Mouse (Mus musculus) limb, embryonic 12.5 days (tissue): Measurements from ENCODE around the gene Grm2. TPM values are rescaled to one million over a fixed set of nuclear protein-coding genes. Genes with fewer than 3 reads are reported as not detected.
"Not testable (repeated sequence)": the region's sequence is repeated elsewhere in the genome, so short reads cannot be mapped to it uniquely, and the experiment has no call there.

Source experiments
- ATAC-seq: fragments of 200-750 bp; cut with Nextera tagmentation; 2 replicates; pipeline ENCODE4 v1.8.0; 2017; ENCODE audit warnings: low read depth, moderate TSS enrichment; ENCODE audit not compliant: insufficient number of reproducible peaks, insufficient read depth, low FRiP score, low TSS enrichment
- H3K27ac ChIP-seq: fragments of 300-500 bp; sonication (generic); 2 replicates; pipeline ENCODE4 v1.5.1; 2016; ENCODE audit warnings: mild to moderate bottlenecking, moderate library complexity
- H3K27me3 ChIP-seq: fragments of 300-500 bp; sonication (generic); 2 replicates; pipeline ENCODE4 v1.6.1; 2016; ENCODE audit warnings: mild to moderate bottlenecking, moderate library complexity
- H3K36me3 ChIP-seq: fragments of 300-500 bp; sonication (generic); 2 replicates; pipeline ENCODE4 v1.6.1; 2016; ENCODE audit warnings: mild to moderate bottlenecking, moderate library complexity
- H3K4me1 ChIP-seq: fragments of 300-500 bp; sonication (generic); replicated peaks from 2 replicates; pipeline ENCODE4 v1.6.1; 2016
- H3K4me2 ChIP-seq: fragments of 300-500 bp; sonication (generic); 2 replicates; pipeline ENCODE4 v1.6.1; 2016; ENCODE audit warnings: mild to moderate bottlenecking, moderate library complexity
- H3K4me3 ChIP-seq: fragments of 300-500 bp; sonication (generic); replicated peaks from 2 replicates; pipeline ENCODE4 v1.5.1; 2016; ENCODE audit warnings: mild to moderate bottlenecking
- H3K9ac ChIP-seq: fragments of 300-500 bp; sonication (generic); replicated peaks from 2 replicates; pipeline ENCODE4 v1.6.1; 2016; ENCODE audit warnings: mild to moderate bottlenecking, moderate library complexity
- H3K9me3 ChIP-seq: fragments of 300-500 bp; sonication (generic); 2 replicates; pipeline ENCODE4 v1.6.1; 2016; ENCODE audit warnings: mild to moderate bottlenecking, moderate library complexity
- WGBS: fragments of 180-500 bp; shearing (Covaris S2); methylation state at CpG from one replicate; pipeline ENCODE4 v1.1.7; 2016; 5-methylcytosine and 5-hydroxymethylcytosine counted together
- polyA plus RNA-seq: library from polyadenylated mRNA; unstranded; fragments of >200 nt; fragmentation: Nextera tagmentation; extraction: Ambion mirVana; gene quantifications from 2 replicates; pipeline ENCODE4 v1.2.1, GENCODE M21; 2016

The Grm2 gene
- polyA plus RNA-seq, 1 experiment from 2014 or later: not detected

DNA sequence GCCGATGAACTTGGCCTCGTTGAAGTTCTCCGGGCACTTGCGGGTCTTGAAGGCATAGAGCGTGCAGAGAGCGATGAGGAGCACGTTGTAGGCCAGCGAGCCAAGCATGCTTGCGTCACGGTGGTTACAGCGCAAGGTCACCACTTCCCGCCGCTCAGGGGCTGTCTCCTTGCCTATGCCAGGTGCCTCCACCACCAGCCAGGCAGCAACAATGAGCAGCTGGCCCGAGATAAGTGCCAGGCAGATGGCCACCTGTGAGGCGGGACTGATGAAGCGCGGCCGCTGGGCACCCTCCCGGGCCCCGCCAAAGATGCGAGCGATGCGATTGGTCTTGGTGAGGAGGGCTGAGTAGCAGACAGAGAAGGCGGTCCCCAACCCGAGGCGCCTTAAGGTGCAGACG is 8.7 kb downstream of the Grm2 start:
- Histone ChIP-seq H3K4me1 (no peaks in the 10 kb centered on the region), H3K27me3 (peaks cover 25% of the 10 kb centered on the region), H3K36me3 (no peaks in the 10 kb centered on the region), H3K9ac (no peak overlapping the region), H3K4me3 (no peak overlapping the region), H3K27ac (no peak overlapping the region), H3K4me2 (no peak overlapping the region), H3K9me3 (no peaks in the 10 kb centered on the region)
- no peak for ATAC-seq
- 67% methylated on average over 27 of the region's 27 CpGs for WGBS

DNA sequence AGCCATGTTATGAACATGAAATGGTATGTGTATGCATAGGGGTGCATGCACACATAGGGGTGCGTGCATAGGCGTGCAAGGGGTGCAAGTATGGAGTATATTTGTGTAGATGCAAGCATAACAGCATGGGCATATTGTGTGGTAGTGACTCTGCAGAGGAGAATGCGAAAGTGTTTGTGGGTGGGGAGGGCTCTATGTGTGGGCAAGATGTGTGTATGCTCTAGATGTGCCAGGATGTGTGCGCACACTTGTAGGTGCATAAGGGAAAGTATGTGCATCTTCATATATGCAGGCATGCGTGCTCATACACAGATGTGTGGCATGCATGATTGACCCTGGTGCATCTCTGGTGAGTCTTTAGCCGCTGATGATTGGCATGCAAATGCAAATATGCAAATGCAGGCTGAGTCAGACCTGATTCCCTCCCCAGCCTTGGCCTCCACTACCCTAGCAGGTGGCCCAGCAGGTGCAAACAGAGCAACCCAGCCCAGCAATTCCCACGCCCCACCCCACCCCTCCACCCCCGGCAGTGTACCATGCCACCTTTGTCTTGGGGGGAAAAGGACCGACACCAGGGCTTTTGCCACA is 10.1 kb downstream of the Grm2 start:
- H3K36me3 ChIP-seq: no peaks in the 10 kb centered on the region
- 82% methylated on average over 9 of the region's 9 CpGs for WGBS

GRCm38 (mm10) chr9:106643787-106644186 is 12.1 kb downstream of the Grm2 start:
- WGBS: 64% methylated on average over 6 of the region's 6 CpGs

More for the DNA sequence above, 10.1 kb downstream of the Grm2 start:
- no peak overlapping the region for H3K27ac ChIP-seq
- H3K4me1 ChIP-seq: no peaks in the 10 kb centered on the region
- H3K9ac ChIP-seq: no peak overlapping the region
- ATAC-seq: no peak
- H3K4me2 ChIP-seq: no peak overlapping the region
- H3K27me3 ChIP-seq: peaks cover 19% of the 10 kb centered on the region
- H3K9me3 ChIP-seq: no peaks in the 10 kb centered on the region
- H3K4me3 ChIP-seq: no peak overlapping the region

DNA sequence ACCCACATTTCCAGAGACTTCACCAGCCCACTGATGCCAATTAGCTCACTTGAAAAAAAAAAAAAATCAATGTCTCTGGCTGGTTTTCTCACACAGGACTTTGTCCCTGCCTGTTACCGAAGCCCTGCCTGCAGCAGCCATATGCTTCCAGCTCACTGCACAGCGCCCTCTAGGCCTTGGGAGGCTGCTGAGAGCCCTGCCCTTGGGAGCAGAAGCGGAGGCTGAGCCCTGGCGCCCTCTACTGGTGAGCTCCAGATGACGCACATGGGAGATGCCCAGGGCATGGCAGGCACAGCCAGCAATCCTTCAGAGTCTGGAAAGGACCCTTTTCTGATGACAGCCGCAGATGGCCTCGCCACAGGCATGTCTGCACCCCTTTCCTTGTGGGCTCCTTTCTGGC is 12.8 kb downstream of the Grm2 start:
- Histone ChIP-seq H3K4me3 (no peak overlapping the region), H3K36me3 (no peaks in the 10 kb centered on the region), H3K9ac (no peak overlapping the region), H3K4me2 (no peak overlapping the region), H3K4me1 (no peaks in the 10 kb centered on the region), H3K9me3 (no peaks in the 10 kb centered on the region), H3K27me3 (peaks cover 19% of the 10 kb centered on the region), H3K27ac (no peak overlapping the region)
- ATAC-seq: no peak
- 29% methylated on average over 7 of the region's 7 CpGs for WGBS

More at GRCm38 (mm10) chr9:106643787-106644186, 12.1 kb downstream of the Grm2 start:
- Histone ChIP-seq H3K4me1 (no peaks in the 10 kb centered on the region), H3K9me3 (no peaks in the 10 kb centered on the region), H3K27ac (no peak overlapping the region), H3K9ac (no peak overlapping the region), H3K4me2 (no peak overlapping the region), H3K27me3 (peaks cover 19% of the 10 kb centered on the region), H3K36me3 (no peaks in the 10 kb centered on the region), H3K4me3 (no peak overlapping the region)
- no peak for ATAC-seq

- WGBS: 66% methylated on average over 5 of the region's 5 CpGs
- peaks cover 6% of the 10 kb centered on the region; the same call in 1 of the 2 replicates for H3K27me3 ChIP-seq
- H3K36me3 ChIP-seq: no peaks in the 10 kb centered on the region
- no peak overlapping the region for H3K27ac ChIP-seq
- ATAC-seq: no peak
- no peaks in the 10 kb centered on the region for H3K9me3 ChIP-seq
- H3K4me1 ChIP-seq: no peaks in the 10 kb centered on the region
- H3K4me2 ChIP-seq: no peak overlapping the region
- H3K4me3 ChIP-seq: no peak overlapping the region
- no peak overlapping the region for H3K9ac ChIP-seq
Observed at GRCm38 (mm10) chr9:106641346-106641745, 14.5 kb downstream of the Grm2 start.

- H3K36me3 ChIP-seq: no peaks in the 10 kb centered on the region
- no peaks in the 10 kb centered on the region for H3K9me3 ChIP-seq
- no peak overlapping the region for H3K9ac ChIP-seq
- no peaks in the 10 kb centered on the region for H3K27me3 ChIP-seq
- WGBS: 93% methylated on average over 8 of the region's 8 CpGs
- no peak for ATAC-seq
- no peak overlapping the region for H3K4me2 ChIP-seq
- H3K27ac ChIP-seq: no peak overlapping the region
- H3K4me1 ChIP-seq: no peaks in the 10 kb centered on the region
- H3K4me3 ChIP-seq: no peak overlapping the region
Observed at GRCm38 (mm10) chr9:106638154-106638553, 17.7 kb downstream of the Grm2 start.

GRCm38 (mm10) chr9:106632185-106632584 is 23.7 kb downstream of the Grm2 start:
- no peak for ATAC-seq
- WGBS: 63% methylated on average over 5 of the region's 5 CpGs
- H3K27me3 ChIP-seq: no peaks in the 10 kb centered on the region
- H3K4me2 ChIP-seq: no peak overlapping the region
- H3K9me3 ChIP-seq: no peaks in the 10 kb centered on the region
- peaks cover 5% of the 10 kb centered on the region for H3K4me1 ChIP-seq
- no peak overlapping the region for H3K27ac ChIP-seq
- H3K4me3 ChIP-seq: no peak overlapping the region
- H3K36me3 ChIP-seq: no peaks in the 10 kb centered on the region
- no peak overlapping the region for H3K9ac ChIP-seq

DNA sequence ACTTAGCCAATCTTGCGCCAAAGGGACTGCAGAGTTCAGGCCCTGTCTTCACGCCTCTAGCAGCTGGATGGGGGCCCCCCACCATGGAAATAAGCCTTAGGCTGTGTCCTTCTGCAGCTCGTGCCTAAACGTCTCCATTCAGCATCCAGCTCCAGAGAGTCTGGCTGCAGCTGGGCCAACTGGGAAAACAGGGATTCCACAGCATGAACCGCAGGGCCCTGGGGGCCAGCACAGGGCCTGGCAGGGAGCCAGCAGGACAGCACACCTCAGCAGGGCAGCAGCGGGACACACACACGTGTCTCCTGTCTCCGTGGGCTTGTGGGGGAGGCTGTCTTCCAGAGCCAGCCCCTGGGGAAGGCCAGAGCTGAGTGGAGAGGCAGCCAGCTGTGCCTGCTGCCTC is 28.1 kb downstream of the Grm2 start:
- not testable (repeated sequence) for H3K36me3 ChIP-seq, H3K4me3 ChIP-seq, H3K9ac ChIP-seq, H3K4me2 ChIP-seq, ATAC-seq, H3K9me3 ChIP-seq, H3K27me3 ChIP-seq, H3K4me1 ChIP-seq, H3K27ac ChIP-seq
- 25% methylated on average over 8 of the region's 8 CpGs for WGBS

GRCm38 (mm10) chr9:106626282-106626681 is 29.6 kb downstream of the Grm2 start, which contains the start of gene Iqcf6:
Gene Iqcf6, plus strand, starts transcription at chr9:106626582.
- ATAC-seq: no peak
- Histone ChIP-seq H3K36me3 (no peaks in the 10 kb centered on the region), H3K9ac (no peak within 1 kb of the TSS), H3K4me1 (peaks cover 5% of the 10 kb centered on the region), H3K4me3 (no peak within 1 kb of the TSS), H3K27me3 (no peaks in the 10 kb centered on the region), H3K4me2 (no peak within 1 kb of the TSS), H3K9me3 (no peaks in the 10 kb centered on the region), H3K27ac (no peak within 1 kb of the TSS)
- 81% methylated on average over 2 of the region's 2 CpGs for WGBS

- WGBS: 87% methylated on average over 3 of the region's 3 CpGs
- H3K4me2 ChIP-seq: no peak overlapping the region
- no peak overlapping the region for H3K4me3 ChIP-seq
- H3K27ac ChIP-seq: no peak overlapping the region
- no peaks in the 10 kb centered on the region for H3K27me3 ChIP-seq
- H3K9me3 ChIP-seq: peaks cover 4% of the 10 kb centered on the region; the same call in 1 of the 2 replicates
- H3K36me3 ChIP-seq: no peaks in the 10 kb centered on the region
- H3K4me1 ChIP-seq: peaks cover 9% of the 10 kb centered on the region; the same call in 1 of the 2 replicates
- no peak overlapping the region for H3K9ac ChIP-seq
- ATAC-seq: no peak
Observed at GRCm38 (mm10) chr9:106617496-106617895, 38.4 kb downstream of the Grm2 start.

GRCm38 (mm10) chr9:106616306-106616705 is 39.6 kb downstream of the Grm2 start:
- Histone ChIP-seq H3K9me3 (peaks cover 4% of the 10 kb centered on the region; the same call in 1 of the 2 replicates), H3K27me3 (no peaks in the 10 kb centered on the region), H3K27ac (no peak overlapping the region), H3K4me1 (peaks cover 9% of the 10 kb centered on the region; the same call in 1 of the 2 replicates), H3K4me2 (no peak overlapping the region), H3K36me3 (no peaks in the 10 kb centered on the region), H3K4me3 (no peak overlapping the region), H3K9ac (no peak overlapping the region)
- WGBS: 89% methylated on average over 9 of the region's 9 CpGs
- no peak for ATAC-seq

- Histone ChIP-seq H3K4me2 (no peak overlapping the region), H3K36me3 (no peaks in the 10 kb centered on the region), H3K4me3 (no peak overlapping the region), H3K9ac (no peak overlapping the region), H3K9me3 (peaks cover 3% of the 10 kb centered on the region; the same call in 1 of the 2 replicates), H3K4me1 (peaks cover 9% of the 10 kb centered on the region; the same call in 1 of the 2 replicates), H3K27ac (no peak overlapping the region), H3K27me3 (no peaks in the 10 kb centered on the region)
- 45% methylated on average over 3 of the region's 3 CpGs for WGBS
- ATAC-seq: no peak
Observed at GRCm38 (mm10) chr9:106614616-106615015, 41.3 kb downstream of the Grm2 start.
